Mouse (Mus musculus) liver, embryonic 16.5 days (tissue): Measurements from ENCODE around the gene Snw1. TPM values are rescaled to one million over a fixed set of nuclear protein-coding genes. Genes with fewer than 3 reads are reported as not detected.

Experiments
- ATAC-seq: fragments of 200-750 bp; cut with Nextera tagmentation; 2 replicates; pipeline ENCODE4 v1.8.0; 2017; ENCODE audit warnings: low read depth, mild to moderate bottlenecking, moderate number of reproducible peaks, moderate library complexity
- H3K27ac ChIP-seq: fragments of 300-500 bp; sonication (generic); 2 replicates; pipeline ENCODE4 v1.5.1; 2014; ENCODE audit warnings: mild to moderate bottlenecking, low read length
- H3K27me3 ChIP-seq: fragments of 300-500 bp; sonication (generic); 2 replicates; pipeline ENCODE4 v1.6.1; 2014; ENCODE audit warnings: low read depth, low read length, mixed read lengths; ENCODE audit not compliant: control insufficient read depth, insufficient read depth
- H3K36me3 ChIP-seq: fragments of 300-500 bp; sonication (generic); 2 replicates; pipeline ENCODE4 v1.6.1; 2014; ENCODE audit warnings: mild to moderate bottlenecking; ENCODE audit not compliant: control insufficient read depth, insufficient read depth
- H3K4me1 ChIP-seq: fragments of 300-500 bp; sonication (generic); 2 replicates; pipeline ENCODE4 v1.6.1; 2014; ENCODE audit warnings: low read depth, low read length, mixed read lengths; ENCODE audit not compliant: control insufficient read depth
- H3K4me2 ChIP-seq: fragments of 300-500 bp; sonication (generic); 2 replicates; pipeline ENCODE4 v1.6.1; 2014; ENCODE audit warnings: low read depth, low read length, mixed read lengths
- H3K4me3 ChIP-seq: fragments of 300-500 bp; sonication (generic); 2 replicates; pipeline ENCODE4 v1.5.1; 2014; ENCODE audit warnings: low read depth, mild to moderate bottlenecking, low read length
- H3K9ac ChIP-seq: fragments of 300-500 bp; sonication (generic); 2 replicates; pipeline ENCODE4 v1.6.1; 2014; ENCODE audit warnings: low read depth, low read length
- H3K9me3 ChIP-seq: fragments of 300-500 bp; sonication (generic); replicated peaks from 2 replicates; pipeline ENCODE4 v1.6.1; 2016; ENCODE audit warnings: low read length; ENCODE audit not compliant: control insufficient read depth
- WGBS: fragments of 180-500 bp; shearing (Covaris S2); extraction: QIAGEN DNeasy Blood & Tissue Kit; methylation state at CpG from one replicate; pipeline ENCODE4 v1.1.7; 2014; ENCODE audit not compliant: insufficient replicate concordance; 5-methylcytosine and 5-hydroxymethylcytosine counted together
- polyA plus RNA-seq: library from polyadenylated mRNA; unstranded; fragments of >200 nt; fragmentation: Nextera tagmentation; extraction: Ambion mirVana; gene quantifications from 2 replicates; pipeline ENCODE4 v1.2.1, GENCODE M21; 2015

The Snw1 gene
- polyA plus RNA-seq, 1 experiment from 2014 or later = 43.1 TPM

- H3K4me2 ChIP-seq = no peak overlapping the region
- no peak overlapping the region for H3K27ac ChIP-seq
- H3K27me3 ChIP-seq = no peaks in the 10 kb centered on the region
- no peaks in the 10 kb centered on the region for H3K4me1 ChIP-seq
- no peaks in the 10 kb centered on the region for H3K9me3 ChIP-seq
- ATAC-seq = no peak
- H3K36me3 ChIP-seq = peaks cover 49% of the 10 kb centered on the region
- H3K4me3 ChIP-seq = no peak overlapping the region
- no peak overlapping the region for H3K9ac ChIP-seq
- 87% methylated on average over 2 of the region's 2 CpGs for WGBS
Measured at GRCm38 (mm10) chr12:87428295-87428694, 43.8 kb downstream of the Snw1 start.

- peaks cover 3% of the 10 kb centered on the region; the same call in 1 of the 2 replicates for H3K4me1 ChIP-seq
- H3K36me3 ChIP-seq = peaks cover 36% of the 10 kb centered on the region
- WGBS = 86% methylated on average over 5 of the region's 5 CpGs
Measured at GRCm38 (mm10) chr12:87426354-87427031, 45.6 kb downstream of the Snw1 start.

GRCm38 (mm10) chr12:87424516-87424915, 47.6 kb downstream of the Snw1 start:
- H3K4me2 ChIP-seq = no peak overlapping the region
- WGBS = 43% methylated on average over 3 of the region's 3 CpGs
- no peaks in the 10 kb centered on the region for H3K27me3 ChIP-seq
- H3K36me3 ChIP-seq = peaks cover 22% of the 10 kb centered on the region
- H3K9me3 ChIP-seq = no peaks in the 10 kb centered on the region
- no peak overlapping the region for H3K9ac ChIP-seq
- peaks cover 6% of the 10 kb centered on the region; the same call in 1 of the 2 replicates for H3K4me1 ChIP-seq
- no peak for ATAC-seq
- no peak overlapping the region for H3K4me3 ChIP-seq
- H3K27ac ChIP-seq = no peak overlapping the region

More at GRCm38 (mm10) chr12:87426354-87427031, 45.6 kb downstream of the Snw1 start:
- Histone ChIP-seq H3K27me3 (no peaks in the 10 kb centered on the region), H3K27ac (no peak overlapping the region), H3K4me3 (no peak overlapping the region), H3K4me2 (no peak overlapping the region), H3K9me3 (no peaks in the 10 kb centered on the region), H3K9ac (no peak overlapping the region)
- no peak for ATAC-seq

GRCm38 (mm10) chr12:87423700-87424099, 48.4 kb downstream of the Snw1 start:
- no peak overlapping the region for H3K4me2 ChIP-seq
- no peak overlapping the region for H3K9ac ChIP-seq
- H3K27me3 ChIP-seq = no peaks in the 10 kb centered on the region
- no peaks in the 10 kb centered on the region for H3K9me3 ChIP-seq
- no peak overlapping the region for H3K4me3 ChIP-seq
- peaks cover 14% of the 10 kb centered on the region for H3K36me3 ChIP-seq
- H3K4me1 ChIP-seq = peaks cover 6% of the 10 kb centered on the region; the same call in 1 of the 2 replicates
- ATAC-seq = no peak
- WGBS = 25% methylated on average over 1 of the region's 1 CpGs
- no peak overlapping the region for H3K27ac ChIP-seq

- no peaks in the 10 kb centered on the region for H3K9me3 ChIP-seq
Measured at GRCm38 (mm10) chr12:87421708-87422507, 50.2 kb downstream of the Snw1 start.

GRCm38 (mm10) chr12:87419974-87420485, 52.0 kb downstream of the Snw1 start:
- no peak for ATAC-seq
- Histone ChIP-seq H3K27me3 (no peaks in the 10 kb centered on the region), H3K4me3 (no peak overlapping the region), H3K9me3 (no peaks in the 10 kb centered on the region), H3K4me2 (no peak overlapping the region), H3K9ac (no peak overlapping the region), H3K27ac (no peak overlapping the region), H3K36me3 (no peaks in the 10 kb centered on the region; the same call in 1 of the 2 replicates), H3K4me1 (peaks cover 6% of the 10 kb centered on the region; the same call in 1 of the 2 replicates)
- WGBS = 48% methylated on average over 12 of the region's 12 CpGs

More at GRCm38 (mm10) chr12:87421708-87422507, 50.2 kb downstream of the Snw1 start:
- no peak overlapping the region for H3K4me2 ChIP-seq
- H3K4me3 ChIP-seq = no peak overlapping the region
- no peaks in the 10 kb centered on the region for H3K27me3 ChIP-seq
- no peak overlapping the region for H3K9ac ChIP-seq
- peaks cover 4% of the 10 kb centered on the region; the same call in 1 of the 2 replicates for H3K36me3 ChIP-seq
- peaks cover 6% of the 10 kb centered on the region; the same call in 1 of the 2 replicates for H3K4me1 ChIP-seq
- no peak overlapping the region for H3K27ac ChIP-seq
- peak; percentile 42; the same call in 1 of the 2 replicates for ATAC-seq
- WGBS = 39% methylated on average over 5 of the region's 5 CpGs

- H3K9ac ChIP-seq = no peak overlapping the region
- no peak overlapping the region for H3K27ac ChIP-seq
- H3K4me1 ChIP-seq = peaks cover 6% of the 10 kb centered on the region; the same call in 1 of the 2 replicates
- no peaks in the 10 kb centered on the region for H3K27me3 ChIP-seq
- 58% methylated on average over 5 of the region's 5 CpGs for WGBS
- no peaks in the 10 kb centered on the region for H3K9me3 ChIP-seq
- H3K36me3 ChIP-seq = no peaks in the 10 kb centered on the region; the same call in 1 of the 2 replicates
- no peak for ATAC-seq
- H3K4me3 ChIP-seq = no peak overlapping the region
- H3K4me2 ChIP-seq = no peak overlapping the region
Measured at GRCm38 (mm10) chr12:87418921-87419320, 53.2 kb downstream of the Snw1 start.

GRCm38 (mm10) chr12:87416690-87417089, 55.4 kb downstream of the Snw1 start:
- no peak overlapping the region for H3K4me3 ChIP-seq
- no peaks in the 10 kb centered on the region for H3K9me3 ChIP-seq
- no peaks in the 10 kb centered on the region for H3K27me3 ChIP-seq
- no peak overlapping the region for H3K27ac ChIP-seq
- H3K9ac ChIP-seq = no peak overlapping the region
- 0 out of 2 replicates have a peak, but pooled peaks have one; percentile 45 for ATAC-seq
- H3K4me2 ChIP-seq = no peak overlapping the region
- WGBS = 12% methylated on average over 7 of the region's 7 CpGs
- no peaks in the 10 kb centered on the region for H3K36me3 ChIP-seq
- H3K4me1 ChIP-seq = peaks cover 2% of the 10 kb centered on the region; the same call in 1 of the 2 replicates
